Mouse (Mus musculus) heart, adult 2 months (tissue): ENCODE data around the gene Abcg4.

Experiments
- CTCF ChIP-seq: fragments of 200-600 bp; IDR thresholded peaks from 2 replicates; pipeline ENCODE4 v1.8.1; 2022; ENCODE audit warnings: antibody characterized with exemption, mild to moderate bottlenecking, moderate library complexity
- POLR2A ChIP-seq: fragments of 200-500 bp; IDR thresholded peaks from 2 replicates; pipeline ENCODE4 v1.6.1; 2011; ENCODE audit warnings: mild to moderate bottlenecking, low read depth, low read length, control low read depth; ENCODE audit not compliant: insufficient read depth

- TF ChIP-seq CTCF (no peak), POLR2A (no peak)
These were observed 40.5 kb downstream of the Abcg4 start for GRCm38 (mm10) chr9:44247907-44248306.
